Mouse (Mus musculus) cerebellum, adult 2 months (tissue): Measurements from ENCODE around the gene Phxr2.
"Not testable (repeated sequence)": the region's sequence is repeated elsewhere in the genome, so short reads cannot be mapped to it uniquely, and the experiment has no call there.

Experiments
- CTCF ChIP-seq: fragments of 200-500 bp; IDR thresholded peaks from 2 replicates; pipeline ENCODE4 v1.5.1; 2011; ENCODE audit warnings: low read depth, mild to moderate bottlenecking, control low read depth, low read length, moderate library complexity, borderline replicate concordance; ENCODE audit not compliant: insufficient read depth
- POLR2A ChIP-seq: fragments of 200-500 bp; IDR thresholded peaks from 2 replicates; pipeline ENCODE4 v1.6.1; 2011; ENCODE audit warnings: low read length, control low read depth, borderline replicate concordance; ENCODE audit not compliant: insufficient read depth

- TF ChIP-seq POLR2A, CTCF: not testable (repeated sequence)
Observed at GRCm38 (mm10) chr10:99157697-99158096, 31.6 kb upstream of the Phxr2 start.
